Mouse (Mus musculus) testis, adult 2 months (tissue): ENCODE data around the gene Nat8f1. TPM values are rescaled to one million over a fixed set of nuclear protein-coding genes. Genes with fewer than 3 reads are reported as not detected.
"Not testable (repeated sequence)": the region's sequence is repeated elsewhere in the genome, so short reads cannot be mapped to it uniquely, and the experiment has no call there.

ENCODE experiments used
- H3K27ac ChIP-seq: fragments of 200-500 bp; 2 replicates; pipeline ENCODE4 v1.5.1; 2012; ENCODE audit warnings: low read depth, low read length; ENCODE audit not compliant: control insufficient read depth, insufficient read depth
- H3K27me3 ChIP-seq: fragments of 200-500 bp; 2 replicates; pipeline ENCODE4 v1.6.1; 2012; ENCODE audit warnings: mild to moderate bottlenecking, low read length, moderate library complexity; ENCODE audit not compliant: control insufficient read depth, insufficient read depth
- H3K36me3 ChIP-seq: fragments of 200-500 bp; 2 replicates; pipeline ENCODE4 v1.6.1; 2012; ENCODE audit warnings: mild to moderate bottlenecking, low read length; ENCODE audit not compliant: control insufficient read depth, insufficient read depth
- H3K4me1 ChIP-seq: fragments of 200-500 bp; 2 replicates; pipeline ENCODE4 v1.6.1; 2012; ENCODE audit warnings: low read length; ENCODE audit not compliant: control insufficient read depth, insufficient read depth
- H3K4me3 ChIP-seq: fragments of 200-500 bp; 2 replicates; pipeline ENCODE4 v1.5.1; 2012; ENCODE audit warnings: low read depth, mild to moderate bottlenecking, low read length, moderate library complexity, mixed read lengths; ENCODE audit not compliant: control insufficient read depth
- CTCF ChIP-seq: fragments of 200-500 bp; IDR thresholded peaks from 2 replicates; pipeline ENCODE4 v1.5.1; 2012; ENCODE audit warnings: low read depth, mild to moderate bottlenecking, inconsistent platforms, low read length, moderate library complexity; ENCODE audit not compliant: control insufficient read depth, insufficient read depth, insufficient replicate concordance
- POLR2A ChIP-seq: fragments of 200-500 bp; IDR thresholded peaks from 2 replicates; pipeline ENCODE4 v1.6.1; 2012; ENCODE audit warnings: low read depth, mild to moderate bottlenecking, inconsistent platforms, low read length, moderate library complexity; ENCODE audit not compliant: control insufficient read depth
- polyA plus RNA-seq: library from polyadenylated mRNA; depleted of rRNA; stranded (reverse); fragments of >200 nt; gene quantifications from 2 replicates; pipeline ENCODE4 v1.2.3, GENCODE M21; 2012

Nat8f1 gene
- polyA plus RNA-seq, 1 experiment = 7.6 TPM

GRCm38 (mm10) chr6:85904642-85905061, 10.8 kb downstream of the Nat8f1 start, which contains the start of gene Nat8f4:
TSS of gene Nat8f4 (minus strand) at chr6:85904884.
- not testable (repeated sequence) for H3K27me3 ChIP-seq, H3K36me3 ChIP-seq, H3K4me1 ChIP-seq
- TF ChIP-seq CTCF = peak; percentile 80
- peak within 1 kb of the TSS; percentile 71 for H3K4me3 ChIP-seq
- peak within 1 kb of the TSS; percentile 39; the same call in 1 of the 2 replicates for H3K27ac ChIP-seq

GRCm38 (mm10) chr6:85902303-85902702, 13.2 kb downstream of the Nat8f1 start:
- H3K4me3 ChIP-seq = peak overlapping the region; percentile 61; the same call in 1 of the 2 replicates
- H3K27me3 ChIP-seq = no peaks in the 10 kb centered on the region
- no peaks in the 10 kb centered on the region for H3K4me1 ChIP-seq
- H3K27ac ChIP-seq = peak overlapping the region; percentile 12; the same call in 1 of the 2 replicates
- no peaks in the 10 kb centered on the region for H3K36me3 ChIP-seq
- no peak for TF ChIP-seq CTCF
- TF ChIP-seq POLR2A = no peak

- not testable (repeated sequence) for H3K4me1 ChIP-seq, H3K36me3 ChIP-seq, H3K27ac ChIP-seq, H3K4me3 ChIP-seq, H3K27me3 ChIP-seq
These were observed 16.7 kb downstream of the Nat8f1 start for GRCm38 (mm10) chr6:85898596-85899475.

- H3K27me3 ChIP-seq, H3K36me3 ChIP-seq, H3K27ac ChIP-seq, H3K4me1 ChIP-seq: not testable (repeated sequence)
- peak overlapping the region; percentile 72 for H3K4me3 ChIP-seq
- TF ChIP-seq CTCF = peak; percentile 75
These were observed 20.3 kb downstream of the Nat8f1 start for GRCm38 (mm10) chr6:85895061-85895648.

- no peak overlapping the region for H3K27ac ChIP-seq
- H3K4me3 ChIP-seq = no peak overlapping the region
- no peaks in the 10 kb centered on the region for H3K36me3 ChIP-seq
- H3K27me3 ChIP-seq = no peaks in the 10 kb centered on the region
- no peak for TF ChIP-seq CTCF
- H3K4me1 ChIP-seq = no peaks in the 10 kb centered on the region
These were observed 26.5 kb downstream of the Nat8f1 start for GRCm38 (mm10) chr6:85888961-85889360.

- H3K27me3 ChIP-seq = no peaks in the 10 kb centered on the region
- H3K36me3 ChIP-seq = no peaks in the 10 kb centered on the region
- TF ChIP-seq CTCF (no peak), POLR2A (no peak)
- no peak overlapping the region for H3K4me3 ChIP-seq
- no peaks in the 10 kb centered on the region for H3K4me1 ChIP-seq
- no peak overlapping the region for H3K27ac ChIP-seq
These were observed 31.2 kb downstream of the Nat8f1 start for GRCm38 (mm10) chr6:85884311-85884710.

- H3K36me3 ChIP-seq, H3K27ac ChIP-seq, H3K4me1 ChIP-seq, H3K27me3 ChIP-seq, H3K4me3 ChIP-seq: not testable (repeated sequence)
These were observed 32.2 kb downstream of the Nat8f1 start for GRCm38 (mm10) chr6:85883246-85883645.

- not testable (repeated sequence) for H3K27ac ChIP-seq, H3K4me1 ChIP-seq, H3K36me3 ChIP-seq, H3K27me3 ChIP-seq, H3K4me3 ChIP-seq
These were observed 46.5 kb downstream of the Nat8f1 start, which contains the start of gene Nat8f2 for GRCm38 (mm10) chr6:85869006-85869405. TSS of gene Nat8f2 (minus strand) at chr6:85869158.
